Mouse (Mus musculus): ENCODE results near the gene Trim47.

Gene Trim47

GRCm38 (mm10) chr11:116061641-116062415, 65.2 kb downstream of the Trim47 start:
- DNase-seq (ENCODE audit: low spot score) = no peak

- DNase-seq (ENCODE audit: low spot score) = no peak
Measured at GRCm38 (mm10) chr11:116060596-116060995, 66.4 kb downstream of the Trim47 start.

- no peak for DNase-seq (ENCODE audit: low spot score)
Measured at GRCm38 (mm10) chr11:116059691-116060025, 67.4 kb downstream of the Trim47 start.

GRCm38 (mm10) chr11:116058868-116059690, 67.9 kb downstream of the Trim47 start:
- DNase-seq (ENCODE audit: low spot score) = no peak

GRCm38 (mm10) chr11:116058022-116058614, 68.9 kb downstream of the Trim47 start:
- no peak for DNase-seq (ENCODE audit: low spot score)

- DNase-seq (ENCODE audit: low spot score) = no peak
Measured at GRCm38 (mm10) chr11:116057237-116057881, 69.7 kb downstream of the Trim47 start.

- DNase-seq (ENCODE audit: low spot score) = no peak
Measured at GRCm38 (mm10) chr11:116055873-116056272, 71.1 kb downstream of the Trim47 start.
